26 mouse cellular contexts compared by ENCODE assay signal in the genomic region with DNA sequence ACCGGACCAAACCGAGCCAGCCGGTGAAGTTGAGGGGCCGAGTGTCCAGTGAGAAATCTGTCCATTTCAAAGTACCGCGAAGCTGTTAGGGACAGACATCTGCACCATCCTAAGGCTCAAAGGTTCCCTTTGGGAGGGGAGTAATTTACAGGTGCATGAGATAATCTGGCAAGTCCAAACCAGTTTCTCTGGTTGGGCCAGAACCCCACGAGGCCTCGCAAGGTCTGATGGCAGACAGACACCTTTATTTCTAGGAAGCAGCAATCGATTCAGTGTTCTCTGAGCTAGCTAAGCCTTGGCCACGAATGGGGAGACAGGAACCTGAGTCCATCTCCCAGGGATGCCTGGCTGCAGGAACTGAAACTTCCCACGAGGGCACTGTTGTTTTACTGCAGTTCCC. TPM values are rescaled to one million over a fixed set of nuclear protein-coding genes. Genes with fewer than 3 reads are reported as not detected.
"Had no signal": no experiment of that assay in that cellular context is flagged by ENCODE, and none has a peak within 500 bp of the region (broad histone marks: within the 10 kb centered on the region; RNA-seq: fewer than 3 reads in every experiment).

No protein-coding gene starts in this region.

- H3K27me3 ChIP-seq: kidney, embryonic 15.5 days; limb, embryonic 12.5 days; limb, embryonic 15.5 days; lung, embryonic 15.5 days; megakaryocyte, embryonic 14.5 days; midbrain, embryonic 13.5 days; neural tube, embryonic 13.5 days had no signal

- H3K4me2 ChIP-seq: kidney, embryonic 15.5 days; limb, embryonic 12.5 days; limb, embryonic 15.5 days; liver, embryonic 11.5 days; lung, embryonic 15.5 days; midbrain, embryonic 13.5 days; neural tube, embryonic 13.5 days had no signal

- H3K9ac ChIP-seq: kidney, embryonic 15.5 days; limb, embryonic 12.5 days; limb, embryonic 15.5 days; liver, embryonic 14.5 days; lung, embryonic 15.5 days; midbrain, embryonic 13.5 days; neural tube, embryonic 13.5 days had no signal

- DNase-seq: kidney, adult 8-10 months; kidney, postnatal 14 days; kidney, postnatal 4 days; left cerebral cortex, postnatal 4 days; lung, adult 18-20 months; lung, postnatal 10 days; lung, postnatal 36 days; retina, postnatal 1 day; right cerebral cortex, postnatal 25 days; spleen, adult 18-20 months; thymus, adult 2 months; thymus, postnatal 14 days; thymus, postnatal 4 days had no signal

- H3K27ac ChIP-seq: kidney, embryonic 15.5 days; limb, embryonic 12.5 days; limb, embryonic 15.5 days; liver, embryonic 14.5 days; lung, embryonic 15.5 days; midbrain, embryonic 10.5 days; midbrain, embryonic 13.5 days; neural tube, embryonic 13.5 days had no signal

- H3K9me3 ChIP-seq: kidney, embryonic 15.5 days; limb, embryonic 12.5 days; limb, embryonic 15.5 days; lung, embryonic 15.5 days; megakaryocyte, embryonic 14.5 days; midbrain, embryonic 10.5 days; midbrain, embryonic 13.5 days; neural tube, embryonic 13.5 days had no signal

- H3K4me3 ChIP-seq: kidney, embryonic 15.5 days; limb, embryonic 12.5 days; limb, embryonic 15.5 days; lung, embryonic 15.5 days; megakaryocyte, embryonic 14.5 days; midbrain, embryonic 10.5 days; midbrain, embryonic 13.5 days; myocyte; neural tube, embryonic 13.5 days had no signal

- ATAC-seq: midbrain, embryonic 13.5 days; midbrain, embryonic 16.5 days had no signal

RNA-seq across cellular contexts. Expression of gene Chadl, which starts 26.6 kb away (rescaled TPM):
- total RNA-seq: neutrophil, adult 5-6 weeks had no signal
